Mouse (Mus musculus) MEL-GATA-1-ER (cell line): ENCODE data around the gene Scgb2b27.
"Not testable (repeated sequence)": the region's sequence is repeated elsewhere in the genome, so short reads cannot be mapped to it uniquely, and the experiment has no call there.

Source experiments
- DNase-seq: peaks from one replicate; pipeline ENCODE4 v3.0.0-alpha.2; 2012; ENCODE audit warnings: low read depth; ENCODE audit errors: extremely low read depth

Scgb2b27 gene

GRCm38 (mm10) chr7:34013842-34014241 lies at the start of gene Scgb2b27:
TSS of gene Scgb2b27 (minus strand) at chr7:34013942.
- DNase-seq: no peak

DNA sequence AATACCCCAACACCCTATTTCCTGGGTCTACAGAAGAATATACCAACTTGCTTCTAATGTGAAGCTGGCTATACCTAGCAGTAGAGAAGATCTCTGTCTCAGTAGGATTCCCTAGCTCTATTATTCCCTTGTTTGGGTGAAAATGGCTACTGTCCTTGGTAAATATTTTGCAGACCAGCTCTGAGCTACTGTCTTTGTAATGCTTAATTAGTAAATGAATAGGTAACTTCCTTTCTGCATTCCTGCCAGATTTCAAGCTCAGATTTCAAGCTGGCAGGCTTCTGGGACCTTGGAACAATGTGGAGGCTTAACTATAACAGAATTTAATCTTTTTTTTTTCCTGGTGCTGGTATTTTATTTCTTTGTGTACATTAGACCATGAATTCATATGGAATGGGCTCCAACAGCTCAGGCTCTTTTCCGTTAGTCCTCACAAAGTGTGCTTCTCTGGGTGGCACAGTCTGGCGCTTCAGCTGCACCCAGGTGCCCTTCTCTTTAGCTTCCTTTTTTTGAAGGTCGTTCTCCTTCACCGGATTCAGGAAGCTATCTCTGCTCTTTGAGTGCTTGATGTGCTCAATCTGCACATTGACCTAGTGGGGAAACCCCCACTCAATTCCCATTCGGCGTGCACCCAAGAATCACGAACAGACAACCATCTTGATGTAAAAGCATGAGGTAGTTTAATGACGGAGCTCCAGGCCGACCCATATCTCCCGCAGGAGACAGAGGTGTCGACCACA lies 22.5 kb upstream of the Scgb2b27 start:
- DNase-seq: not testable (repeated sequence)

GRCm38 (mm10) chr7:34034579-34034978 lies 20.8 kb upstream of the Scgb2b27 start:
- not testable (repeated sequence) for DNase-seq

- no peak for DNase-seq
Measured at GRCm38 (mm10) chr7:34030026-34030425, 16.3 kb upstream of the Scgb2b27 start.

DNA sequence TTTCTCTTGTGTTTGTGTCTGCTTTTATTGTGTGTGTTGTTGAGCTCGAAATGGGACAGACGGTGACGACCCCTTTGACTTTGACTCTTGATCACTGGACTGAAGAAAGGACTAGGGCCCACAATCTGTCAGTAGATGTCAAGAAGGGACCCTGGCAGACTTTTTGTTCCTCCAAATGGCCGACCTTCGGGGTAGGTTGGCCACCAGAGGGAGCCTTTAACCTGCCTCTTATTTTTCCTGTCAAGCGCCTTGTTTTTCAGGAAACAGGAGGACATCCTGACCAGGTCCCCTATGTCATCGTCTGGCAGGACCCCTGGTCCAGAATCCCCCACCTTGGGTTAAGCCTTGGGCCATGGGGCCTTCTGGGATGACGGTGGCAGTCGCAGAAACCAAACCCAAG lies 13.5 kb upstream of the Scgb2b27 start:
- DNase-seq: not testable (repeated sequence)

DNA sequence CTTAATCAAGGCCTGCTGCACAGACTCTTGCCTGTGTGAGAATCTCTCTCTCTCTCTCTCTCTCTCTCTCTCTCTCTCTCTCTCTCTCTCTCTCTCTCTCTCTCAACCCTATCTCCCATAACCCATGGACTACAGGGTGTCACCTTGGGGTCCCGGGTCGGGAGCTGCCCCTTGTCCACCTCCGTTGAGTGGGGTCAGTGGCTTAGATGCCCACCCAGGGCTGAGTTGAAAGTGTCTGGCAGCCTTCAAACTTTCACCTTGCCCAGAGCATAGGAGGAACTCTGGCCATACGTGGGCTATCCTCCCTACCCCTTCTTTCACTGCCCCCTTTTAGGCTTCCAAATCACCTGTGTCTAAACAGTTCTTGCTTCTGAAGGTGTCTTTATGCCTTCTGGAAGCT lies 11.9 kb upstream of the Scgb2b27 start:
- no peak for DNase-seq

DNA sequence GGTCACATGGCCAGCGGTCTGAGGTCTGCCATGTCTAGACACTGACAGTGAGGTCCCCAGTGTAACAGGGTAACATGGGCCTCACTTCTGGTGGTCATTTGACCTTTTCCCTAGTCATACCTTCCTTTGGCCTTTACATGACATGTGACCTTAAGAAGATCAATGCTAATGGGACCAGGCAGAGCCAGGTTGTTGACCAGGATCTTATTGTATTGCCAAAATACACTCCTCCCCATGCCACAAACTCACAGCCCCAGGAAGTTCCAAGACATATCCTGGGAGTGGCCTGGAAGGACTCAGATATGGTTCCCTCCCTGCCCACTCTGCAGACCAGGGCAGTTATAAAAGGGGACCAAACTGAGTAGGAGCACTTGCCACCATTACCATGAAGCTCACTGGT lies 7.4 kb upstream of the Scgb2b27 start, which contains the start of gene Scgb1b27:
TSS of gene Scgb1b27 (plus strand) at position 301 of the 400 bp plus-strand sequence.
- not testable (repeated sequence) for DNase-seq

DNA sequence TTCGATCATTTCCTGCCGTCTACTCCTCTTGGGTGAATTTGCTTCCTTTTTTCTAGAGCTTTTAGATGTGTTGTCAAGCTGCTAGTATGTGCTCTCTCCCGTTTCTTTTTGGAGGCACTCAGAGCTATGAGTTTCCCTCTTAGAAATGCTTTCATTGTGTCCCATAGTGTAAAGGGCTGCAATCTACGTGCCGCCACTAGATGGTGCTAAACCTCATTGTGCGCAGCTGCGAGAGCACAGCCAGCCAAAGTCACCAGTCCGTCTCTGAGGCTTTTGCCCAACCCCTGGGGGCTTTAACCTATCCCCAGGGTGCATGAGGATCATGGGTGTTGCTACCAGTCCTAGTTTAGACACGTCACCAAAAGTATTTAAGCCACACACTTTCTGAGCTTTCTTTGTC lies 31.5 kb downstream of the Scgb2b27 start:
- DNase-seq: not testable (repeated sequence)
